Mouse (Mus musculus): ENCODE measurements at regions not wholly inside any gene's neighbourhood (a gene's known extent, or its start where the extent isn't known, plus 50 kb on each side); places are given as distances from the start of the nearest gene placed in this dataset.

- no peak for DNase-seq (ENCODE audit: low spot score)
- Histone ChIP-seq H3K36me3 (replicated peaks; ENCODE audit: control insufficient read depth, insufficient read depth, low read depth, low read length) (no peaks in the 10 kb centered on the region), H3K9ac (replicated peaks; ENCODE audit: low read length) (no peak overlapping the region), H3K4me2 (ENCODE audit: low read depth, low read length) (no peak overlapping the region), H3K9me3 (replicated peaks; ENCODE audit: control insufficient read depth, low read length) (no peaks in the 10 kb centered on the region), H3K4me3 (ENCODE audit: low read depth, low read length) (no peak overlapping the region), H3K27me3 (ENCODE audit: control insufficient read depth, insufficient read depth, low read length) (no peaks in the 10 kb centered on the region), H3K27ac (replicated peaks; ENCODE audit: low read depth, low read length) (no peak overlapping the region), H3K4me1 (ENCODE audit: control insufficient read depth, insufficient read depth, low read length) (no peaks in the 10 kb centered on the region)
- 38% methylated on average over 3 of the region's 3 CpGs for WGBS
- ATAC-seq (replicated peaks; ENCODE audit: insufficient number of reproducible peaks, low FRiP score, low TSS enrichment, low read depth), result no peak
These were observed 289.9 kb upstream of the Rps6ka3 start for GRCm38 (mm10) chrX:158920217-158920616.

GRCm38 (mm10) chrX:158921424-158921823, 288.7 kb upstream of the Rps6ka3 start:
- ATAC-seq (replicated peaks; ENCODE audit: insufficient number of reproducible peaks, low FRiP score, low TSS enrichment, low read depth) (no peak), DNase-seq (ENCODE audit: low spot score) (no peak)
- no peaks in the 10 kb centered on the region for H3K27me3 ChIP-seq (ENCODE audit: control insufficient read depth, insufficient read depth, low read length)
- WGBS, result 38% methylated on average over 5 of the region's 5 CpGs
- H3K4me3 ChIP-seq (ENCODE audit: low read depth, low read length), result no peak overlapping the region
- no peak overlapping the region for H3K9ac ChIP-seq (replicated peaks; ENCODE audit: low read length)
- H3K36me3 ChIP-seq (replicated peaks; ENCODE audit: control insufficient read depth, insufficient read depth, low read depth, low read length), result no peaks in the 10 kb centered on the region
- no peaks in the 10 kb centered on the region for H3K4me1 ChIP-seq (ENCODE audit: control insufficient read depth, insufficient read depth, low read length)
- no peak overlapping the region for H3K27ac ChIP-seq (replicated peaks; ENCODE audit: low read depth, low read length)
- no peak overlapping the region for H3K4me2 ChIP-seq (ENCODE audit: low read depth, low read length)
- H3K9me3 ChIP-seq (replicated peaks; ENCODE audit: control insufficient read depth, low read length), result no peaks in the 10 kb centered on the region

- peak; percentile 79 for DNase-seq (ENCODE audit: low spot score)
- Histone ChIP-seq H3K27ac (replicated peaks; ENCODE audit: low read depth, low read length) (no peak overlapping the region), H3K9ac (replicated peaks; ENCODE audit: low read length) (no peak overlapping the region), H3K36me3 (replicated peaks; ENCODE audit: control insufficient read depth, insufficient read depth, low read depth, low read length) (no peaks in the 10 kb centered on the region), H3K4me1 (ENCODE audit: control insufficient read depth, insufficient read depth, low read length) (no peaks in the 10 kb centered on the region), H3K27me3 (ENCODE audit: control insufficient read depth, insufficient read depth, low read length) (no peaks in the 10 kb centered on the region), H3K4me3 (ENCODE audit: low read depth, low read length) (no peak overlapping the region), H3K4me2 (ENCODE audit: low read depth, low read length) (no peak overlapping the region), H3K9me3 (replicated peaks; ENCODE audit: control insufficient read depth, low read length) (no peaks in the 10 kb centered on the region)
- ATAC-seq (replicated peaks; ENCODE audit: insufficient number of reproducible peaks, low FRiP score, low TSS enrichment, low read depth), result no peak
- 31% methylated on average over 14 of the region's 14 CpGs for WGBS
These were observed 288.2 kb upstream of the Rps6ka3 start for GRCm38 (mm10) chrX:158921838-158922450.

- 18% methylated on average over 14 of the region's 14 CpGs for WGBS
- Histone ChIP-seq H3K36me3 (replicated peaks; ENCODE audit: control insufficient read depth, insufficient read depth, low read depth, low read length) (no peaks in the 10 kb centered on the region), H3K9ac (replicated peaks; ENCODE audit: low read length) (no peak overlapping the region), H3K27me3 (ENCODE audit: control insufficient read depth, insufficient read depth, low read length) (no peaks in the 10 kb centered on the region), H3K4me2 (ENCODE audit: low read depth, low read length) (peak overlapping the region; percentile 1), H3K27ac (replicated peaks; ENCODE audit: low read depth, low read length) (no peak overlapping the region), H3K4me3 (ENCODE audit: low read depth, low read length) (no peak overlapping the region), H3K9me3 (replicated peaks; ENCODE audit: control insufficient read depth, low read length) (no peaks in the 10 kb centered on the region), H3K4me1 (ENCODE audit: control insufficient read depth, insufficient read depth, low read length) (no peaks in the 10 kb centered on the region)
- ATAC-seq (replicated peaks; ENCODE audit: insufficient number of reproducible peaks, low FRiP score, low TSS enrichment, low read depth) (peak; percentile 77), DNase-seq (ENCODE audit: low spot score) (peak; percentile 31)
These were observed 287.0 kb upstream of the Rps6ka3 start for GRCm38 (mm10) chrX:158923081-158923561.

GRCm38 (mm10) chrX:158923657-158924489, 286.2 kb upstream of the Rps6ka3 start:
- H3K27ac ChIP-seq (replicated peaks; ENCODE audit: low read depth, low read length), result no peak overlapping the region
- no peaks in the 10 kb centered on the region for H3K27me3 ChIP-seq (ENCODE audit: control insufficient read depth, insufficient read depth, low read length)
- no peak overlapping the region for H3K9ac ChIP-seq (replicated peaks; ENCODE audit: low read length)
- H3K9me3 ChIP-seq (replicated peaks; ENCODE audit: control insufficient read depth, low read length), result no peaks in the 10 kb centered on the region
- no peaks in the 10 kb centered on the region for H3K36me3 ChIP-seq (replicated peaks; ENCODE audit: control insufficient read depth, insufficient read depth, low read depth, low read length)
- H3K4me1 ChIP-seq (ENCODE audit: control insufficient read depth, insufficient read depth, low read length), result no peaks in the 10 kb centered on the region
- WGBS, result 34% methylated on average over 17 of the region's 17 CpGs
- DNase-seq (ENCODE audit: low spot score) (no peak), ATAC-seq (replicated peaks; ENCODE audit: insufficient number of reproducible peaks, low FRiP score, low TSS enrichment, low read depth) (0 out of 2 replicates have a peak, but pooled peaks have one; percentile 15)
- peak overlapping the region; percentile 1 for H3K4me2 ChIP-seq (ENCODE audit: low read depth, low read length)
- H3K4me3 ChIP-seq (ENCODE audit: low read depth, low read length), result no peak overlapping the region

GRCm38 (mm10) chrX:158924490-158925398, 285.4 kb upstream of the Rps6ka3 start:
- H3K4me2 ChIP-seq (ENCODE audit: low read depth, low read length), result no peak overlapping the region
- H3K4me3 ChIP-seq (ENCODE audit: low read depth, low read length), result no peak overlapping the region
- no peak overlapping the region for H3K27ac ChIP-seq (replicated peaks; ENCODE audit: low read depth, low read length)
- H3K27me3 ChIP-seq (ENCODE audit: control insufficient read depth, insufficient read depth, low read length), result no peaks in the 10 kb centered on the region
- no peaks in the 10 kb centered on the region for H3K4me1 ChIP-seq (ENCODE audit: control insufficient read depth, insufficient read depth, low read length)
- no peaks in the 10 kb centered on the region for H3K9me3 ChIP-seq (replicated peaks; ENCODE audit: control insufficient read depth, low read length)
- no peaks in the 10 kb centered on the region for H3K36me3 ChIP-seq (replicated peaks; ENCODE audit: control insufficient read depth, insufficient read depth, low read depth, low read length)
- DNase-seq (ENCODE audit: low spot score) (peak; percentile 64), ATAC-seq (replicated peaks; ENCODE audit: insufficient number of reproducible peaks, low FRiP score, low TSS enrichment, low read depth) (no peak)
- H3K9ac ChIP-seq (replicated peaks; ENCODE audit: low read length), result no peak overlapping the region
- WGBS, result 35% methylated on average over 6 of the region's 6 CpGs

GRCm38 (mm10) chrX:158931864-158932263, 278.2 kb upstream of the Rps6ka3 start:
- Histone ChIP-seq H3K27me3 (ENCODE audit: control insufficient read depth, insufficient read depth, low read length) (no peaks in the 10 kb centered on the region), H3K4me1 (ENCODE audit: control insufficient read depth, insufficient read depth, low read length) (no peaks in the 10 kb centered on the region), H3K4me2 (ENCODE audit: low read depth, low read length) (no peak overlapping the region), H3K4me3 (ENCODE audit: low read depth, low read length) (no peak overlapping the region), H3K9ac (replicated peaks; ENCODE audit: low read length) (no peak overlapping the region), H3K27ac (replicated peaks; ENCODE audit: low read depth, low read length) (no peak overlapping the region), H3K9me3 (replicated peaks; ENCODE audit: control insufficient read depth, low read length) (no peaks in the 10 kb centered on the region), H3K36me3 (replicated peaks; ENCODE audit: control insufficient read depth, insufficient read depth, low read depth, low read length) (no peaks in the 10 kb centered on the region)
- WGBS, result 75% methylated on average over 1 of the region's 1 CpGs
- no peak for ATAC-seq (replicated peaks; ENCODE audit: insufficient number of reproducible peaks, low FRiP score, low TSS enrichment, low read depth)
- DNase-seq (ENCODE audit: low spot score), result no peak

Measured in embryonic facial prominence, embryonic 11.5 days (tissue).